Mouse (Mus musculus) ES-CJ7 (cell line): Measurements from ENCODE around the gene Ehbp1l1.

Experiments used
- DNase-seq: peaks from one replicate; pipeline ENCODE4 v3.0.0; 2011; ENCODE audit warnings: low read depth, low spot score

The Ehbp1l1 gene

GRCm38 (mm10) chr19:5668372-5668771, 57.7 kb downstream of the Ehbp1l1 start:
- DNase-seq = no peak

GRCm38 (mm10) chr19:5666386-5666785, 59.7 kb downstream of the Ehbp1l1 start:
- no peak for DNase-seq

- DNase-seq = no peak
These were observed 60.7 kb downstream of the Ehbp1l1 start for GRCm38 (mm10) chr19:5665465-5665864.

- DNase-seq = no peak
These were observed 61.4 kb downstream of the Ehbp1l1 start for GRCm38 (mm10) chr19:5664669-5665257.

GRCm38 (mm10) chr19:5662981-5663913, 62.9 kb downstream of the Ehbp1l1 start, which contains the start of gene Sipa1:
Gene Sipa1 (minus strand): TSS chr19:5663707.
- DNase-seq = peak; percentile 85

GRCm38 (mm10) chr19:5662310-5662709, 63.8 kb downstream of the Ehbp1l1 start:
- DNase-seq = no peak

GRCm38 (mm10) chr19:5660942-5661751, 65.0 kb downstream of the Ehbp1l1 start:
- no peak for DNase-seq
